Mouse (Mus musculus) heart, embryonic 16.5 days (tissue): ENCODE measurements around the gene Sipa1l3. TPM values are rescaled to one million over a fixed set of nuclear protein-coding genes. Genes with fewer than 3 reads are reported as not detected.

ENCODE experiments used
- ATAC-seq: fragments of 200-750 bp; cut with Nextera tagmentation; replicated peaks from 2 replicates; pipeline ENCODE4 v1.8.0; 2017; ENCODE audit warnings: moderate number of reproducible peaks; ENCODE audit not compliant: insufficient read depth, low FRiP score; ENCODE audit errors: extremely low read depth
- H3K27ac ChIP-seq: fragments of 300-500 bp; sonication (generic); 2 replicates; pipeline ENCODE4 v1.5.1; 2014; ENCODE audit warnings: mild to moderate bottlenecking, low read length, control low read depth, moderate library complexity
- H3K27me3 ChIP-seq: fragments of 300-500 bp; sonication (generic); 2 replicates; pipeline ENCODE4 v1.6.1; 2014; ENCODE audit warnings: low read length, mixed read lengths; ENCODE audit not compliant: control insufficient read depth, insufficient read depth
- H3K36me3 ChIP-seq: fragments of 300-500 bp; sonication (generic); 2 replicates; pipeline ENCODE4 v1.6.1; 2014; ENCODE audit not compliant: control insufficient read depth, insufficient read depth
- H3K4me1 ChIP-seq: fragments of 300-500 bp; sonication (generic); 2 replicates; pipeline ENCODE4 v1.6.1; 2014; ENCODE audit warnings: low read length, mixed read lengths; ENCODE audit not compliant: control insufficient read depth, insufficient read depth
- H3K4me2 ChIP-seq: fragments of 300-500 bp; sonication (generic); 2 replicates; pipeline ENCODE4 v1.6.1; 2014; ENCODE audit warnings: low read depth, mild to moderate bottlenecking, control low read depth, low read length
- H3K4me3 ChIP-seq: fragments of 300-500 bp; sonication (generic); 2 replicates; pipeline ENCODE4 v1.5.1; 2014; ENCODE audit warnings: mild to moderate bottlenecking, control low read depth, low read length
- H3K9ac ChIP-seq: fragments of 300-500 bp; sonication (generic); 2 replicates; pipeline ENCODE4 v1.6.1; 2014; ENCODE audit warnings: low read length, control low read depth
- H3K9me3 ChIP-seq: fragments of 300-500 bp; sonication (generic); replicated peaks from 2 replicates; pipeline ENCODE4 v1.6.1; 2016; ENCODE audit warnings: low read length; ENCODE audit not compliant: control insufficient read depth
- WGBS: fragments of 180-500 bp; shearing (Covaris S2); extraction: QIAGEN DNeasy Blood & Tissue Kit; methylation state at CpG from one replicate; pipeline ENCODE4 v1.1.7; 2014; 5-methylcytosine and 5-hydroxymethylcytosine counted together
- polyA plus RNA-seq: library from polyadenylated mRNA; unstranded; fragments of >200 nt; fragmentation: Nextera tagmentation; extraction: Ambion mirVana; gene quantifications from 2 replicates; pipeline ENCODE4 v1.2.1, GENCODE M21; 2015

The Sipa1l3 gene
- polyA plus RNA-seq, 1 experiment from 2014 or later = 5.8 TPM

GRCm38 (mm10) chr7:29280801-29281200 is 237.6 kb downstream of the Sipa1l3 start:
- Histone ChIP-seq H3K4me2 (peak overlapping the region; percentile 92), H3K9me3 (no peaks in the 10 kb centered on the region), H3K9ac (peak overlapping the region; percentile 85), H3K4me3 (peak overlapping the region; percentile 74), H3K27me3 (no peaks in the 10 kb centered on the region), H3K27ac (peak overlapping the region; percentile 71), H3K4me1 (peaks cover 11% of the 10 kb centered on the region), H3K36me3 (no peaks in the 10 kb centered on the region)
- no peak; the same call in 1 of the 2 replicates for ATAC-seq
- 12% methylated on average over 13 of the region's 13 CpGs for WGBS

GRCm38 (mm10) chr7:29279924-29280323 is 238.5 kb downstream of the Sipa1l3 start:
- Histone ChIP-seq H3K36me3 (no peaks in the 10 kb centered on the region), H3K4me3 (peak overlapping the region; percentile 74; the same call in 1 of the 2 replicates), H3K4me1 (peaks cover 11% of the 10 kb centered on the region), H3K27me3 (no peaks in the 10 kb centered on the region), H3K27ac (peak overlapping the region; percentile 15; the same call in 1 of the 2 replicates), H3K9ac (no peak overlapping the region), H3K4me2 (peak overlapping the region; percentile 92), H3K9me3 (no peaks in the 10 kb centered on the region)
- ATAC-seq = no peak
- WGBS = 30% methylated on average over 8 of the region's 8 CpGs

GRCm38 (mm10) chr7:29279261-29279660 is 239.2 kb downstream of the Sipa1l3 start:
- Histone ChIP-seq H3K9me3 (no peaks in the 10 kb centered on the region), H3K27ac (peak overlapping the region; percentile 7; the same call in 1 of the 2 replicates), H3K4me3 (no peak overlapping the region), H3K4me2 (no peak overlapping the region), H3K27me3 (no peaks in the 10 kb centered on the region), H3K9ac (no peak overlapping the region), H3K36me3 (no peaks in the 10 kb centered on the region), H3K4me1 (peaks cover 11% of the 10 kb centered on the region)
- ATAC-seq = no peak

- ATAC-seq = no peak
- H3K27me3 ChIP-seq = no peaks in the 10 kb centered on the region
- peaks cover 16% of the 10 kb centered on the region for H3K4me1 ChIP-seq
- H3K9me3 ChIP-seq = no peaks in the 10 kb centered on the region
- 75% methylated on average over 4 of the region's 4 CpGs for WGBS
- no peak overlapping the region for H3K9ac ChIP-seq
- no peak overlapping the region for H3K4me3 ChIP-seq
- H3K36me3 ChIP-seq = no peaks in the 10 kb centered on the region
- no peak overlapping the region for H3K4me2 ChIP-seq
- no peak overlapping the region for H3K27ac ChIP-seq
These were observed 240.9 kb downstream of the Sipa1l3 start for GRCm38 (mm10) chr7:29277510-29277909.

- no peak for ATAC-seq
- H3K27me3 ChIP-seq = no peaks in the 10 kb centered on the region
- H3K27ac ChIP-seq = peak overlapping the region; percentile 47; the same call in 1 of the 2 replicates
- no peak overlapping the region for H3K9ac ChIP-seq
- no peaks in the 10 kb centered on the region for H3K9me3 ChIP-seq
- no peaks in the 10 kb centered on the region for H3K36me3 ChIP-seq
- no peak overlapping the region for H3K4me2 ChIP-seq
- 51% methylated on average over 5 of the region's 5 CpGs for WGBS
- H3K4me3 ChIP-seq = no peak overlapping the region
- peaks cover 20% of the 10 kb centered on the region for H3K4me1 ChIP-seq
These were observed 241.7 kb downstream of the Sipa1l3 start for GRCm38 (mm10) chr7:29276715-29277114.

GRCm38 (mm10) chr7:29271687-29272465 is 246.6 kb downstream of the Sipa1l3 start:
- Histone ChIP-seq H3K4me3 (peak overlapping the region; percentile 14; the same call in 1 of the 2 replicates), H3K9me3 (no peaks in the 10 kb centered on the region), H3K4me1 (peaks cover 29% of the 10 kb centered on the region), H3K27ac (peak overlapping the region; percentile 96), H3K27me3 (no peaks in the 10 kb centered on the region), H3K36me3 (no peaks in the 10 kb centered on the region), H3K9ac (peak overlapping the region; percentile 65), H3K4me2 (peak overlapping the region; percentile 56)
- WGBS = 36% methylated on average over 8 of the region's 8 CpGs
- peak; percentile 77 for ATAC-seq

- H3K9me3 ChIP-seq = no peaks in the 10 kb centered on the region
- H3K27me3 ChIP-seq = no peaks in the 10 kb centered on the region
- peaks cover 29% of the 10 kb centered on the region for H3K4me1 ChIP-seq
- H3K9ac ChIP-seq = no peak overlapping the region
- 81% methylated on average over 4 of the region's 4 CpGs for WGBS
- H3K4me3 ChIP-seq = no peak overlapping the region
- no peak overlapping the region for H3K27ac ChIP-seq
- no peak for ATAC-seq
- H3K4me2 ChIP-seq = no peak overlapping the region
- H3K36me3 ChIP-seq = no peaks in the 10 kb centered on the region
These were observed 248.0 kb downstream of the Sipa1l3 start for GRCm38 (mm10) chr7:29270445-29270844.

Other genes with a start within 250 kb of the Sipa1l3 start
- gene Spint2, start 236.7 kb downstream of the Sipa1l3 start, polyA plus RNA-seq = 114 and 116 TPM in 2 replicates
- gene Ppp1r14a, start 229.3 kb downstream of the Sipa1l3 start, polyA plus RNA-seq = 14.2 and 25.4 TPM in 2 replicates
- gene Dpf1, start 214.7 kb downstream of the Sipa1l3 start, polyA plus RNA-seq = 2.0 and 3.0 TPM in 2 replicates
- gene Catsperg2, start 208.4 kb upstream of the Sipa1l3 start, polyA plus RNA-seq = not detected in 2 replicates
- 8.9 and 9.8 TPM in 2 replicates for gene Zfp84, start 249.9 kb upstream of the Sipa1l3 start, polyA plus RNA-seq